Mouse (Mus musculus) ovary, adult 18-20 months (tissue): ENCODE measurements around the gene Lgr6.
"Not testable (repeated sequence)": the region's sequence is repeated elsewhere in the genome, so short reads cannot be mapped to it uniquely, and the experiment has no call there.

Source experiments
- DNase-seq: peaks from one replicate; pipeline ENCODE4 v3.0.0; 2022; ENCODE audit warnings: low spot score, mixed read lengths

Gene Lgr6

GRCm38 (mm10) chr1:135128986-135129385, 23.9 kb upstream of the Lgr6 start:
- peak; percentile 65 for DNase-seq

GRCm38 (mm10) chr1:135128011-135128441, 22.9 kb upstream of the Lgr6 start:
- DNase-seq = no peak

- no peak for DNase-seq
Measured at GRCm38 (mm10) chr1:135126443-135127027, 21.5 kb upstream of the Lgr6 start.

- no peak for DNase-seq
Measured at GRCm38 (mm10) chr1:135125990-135126389, 20.9 kb upstream of the Lgr6 start.

- DNase-seq = no peak
Measured at GRCm38 (mm10) chr1:135124573-135125363, 19.7 kb upstream of the Lgr6 start.

- no peak for DNase-seq
Measured at GRCm38 (mm10) chr1:135112661-135113060, 7.6 kb upstream of the Lgr6 start.

- not testable (repeated sequence) for DNase-seq
Measured at GRCm38 (mm10) chr1:135111271-135111670, 6.2 kb upstream of the Lgr6 start.

GRCm38 (mm10) chr1:135110075-135110474, 5.0 kb upstream of the Lgr6 start:
- DNase-seq = no peak

GRCm38 (mm10) chr1:135108611-135109010, 3.5 kb upstream of the Lgr6 start:
- no peak for DNase-seq

GRCm38 (mm10) chr1:135105951-135106350, 875 bp upstream of the Lgr6 start:
- DNase-seq = peak; percentile 24

GRCm38 (mm10) chr1:135100400-135100799, 4.7 kb downstream of the Lgr6 start:
- DNase-seq = no peak

GRCm38 (mm10) chr1:135098441-135098840, 6.6 kb downstream of the Lgr6 start:
- DNase-seq = no peak

- no peak for DNase-seq
Measured at GRCm38 (mm10) chr1:135097441-135097840, 7.6 kb downstream of the Lgr6 start.

- DNase-seq = no peak
Measured at GRCm38 (mm10) chr1:135096312-135096711, 8.8 kb downstream of the Lgr6 start.

GRCm38 (mm10) chr1:135095189-135095588, 9.9 kb downstream of the Lgr6 start:
- DNase-seq = no peak

- DNase-seq = no peak
Measured at GRCm38 (mm10) chr1:135094723-135095122, 10.4 kb downstream of the Lgr6 start.

- DNase-seq = no peak
Measured at GRCm38 (mm10) chr1:135090914-135091313, 14.2 kb downstream of the Lgr6 start.

- no peak for DNase-seq
Measured at GRCm38 (mm10) chr1:135089626-135090025, 15.4 kb downstream of the Lgr6 start.

GRCm38 (mm10) chr1:135087414-135087813, 17.7 kb downstream of the Lgr6 start:
- DNase-seq = no peak

GRCm38 (mm10) chr1:135086015-135086414, 19.1 kb downstream of the Lgr6 start:
- DNase-seq = no peak

- DNase-seq = no peak
Measured at GRCm38 (mm10) chr1:135085296-135085871, 19.7 kb downstream of the Lgr6 start.

- DNase-seq = no peak
Measured at GRCm38 (mm10) chr1:135083465-135083864, 21.6 kb downstream of the Lgr6 start.

- no peak for DNase-seq
Measured at GRCm38 (mm10) chr1:135082267-135082666, 22.8 kb downstream of the Lgr6 start.
